Mouse (Mus musculus) kidney, adult 9 months (tissue): ENCODE results near the gene Ogfod3.

Experiments
- DNase-seq: peaks from one replicate; pipeline ENCODE4 v3.0.0; 2022

The Ogfod3 gene

GRCm38 (mm10) chr11:121198622-121199021 lies 5.9 kb downstream of the Ogfod3 start:
- DNase-seq, result no peak

- DNase-seq, result no peak
Measured at GRCm38 (mm10) chr11:121193415-121193814, 11.1 kb downstream of the Ogfod3 start.

- DNase-seq, result no peak
Measured at GRCm38 (mm10) chr11:121192742-121193141, 11.8 kb downstream of the Ogfod3 start.

GRCm38 (mm10) chr11:121189681-121190080 lies 14.8 kb downstream of the Ogfod3 start:
- peak; percentile 69 for DNase-seq

- peak; percentile 53 for DNase-seq
Measured at GRCm38 (mm10) chr11:121176285-121177270, 27.9 kb downstream of the Ogfod3 start.

- DNase-seq, result no peak
Measured at GRCm38 (mm10) chr11:121174234-121174633, 30.3 kb downstream of the Ogfod3 start.

- DNase-seq, result no peak
Measured at GRCm38 (mm10) chr11:121173203-121173602, 31.3 kb downstream of the Ogfod3 start.

GRCm38 (mm10) chr11:121163751-121164150 lies 40.8 kb downstream of the Ogfod3 start:
- no peak for DNase-seq

- DNase-seq, result no peak
Measured at GRCm38 (mm10) chr11:121160636-121161346, 43.7 kb downstream of the Ogfod3 start.

- no peak for DNase-seq
Measured at GRCm38 (mm10) chr11:121159971-121160370, 44.5 kb downstream of the Ogfod3 start, which contains the start of gene Uts2r. TSS of gene Uts2r (plus strand) at chr11:121160271.

- no peak for DNase-seq
Measured at GRCm38 (mm10) chr11:121156411-121156891, 48.1 kb downstream of the Ogfod3 start.

- no peak for DNase-seq
Measured at GRCm38 (mm10) chr11:121154203-121154602, 50.3 kb downstream of the Ogfod3 start.

GRCm38 (mm10) chr11:121148193-121148592 lies 56.3 kb downstream of the Ogfod3 start:
- DNase-seq, result no peak

GRCm38 (mm10) chr11:121145865-121146264 lies 58.6 kb downstream of the Ogfod3 start, which contains the start of gene Tex19.1:
TSS of gene Tex19.1 (plus strand) at chr11:121146143.
- no peak for DNase-seq

- DNase-seq, result no peak
Measured at GRCm38 (mm10) chr11:121143325-121144015, 61.0 kb downstream of the Ogfod3 start.

GRCm38 (mm10) chr11:121138732-121139131 lies 65.8 kb downstream of the Ogfod3 start:
- peak; percentile 41 for DNase-seq

GRCm38 (mm10) chr11:121137682-121138081 lies 66.8 kb downstream of the Ogfod3 start:
- no peak for DNase-seq

GRCm38 (mm10) chr11:121134600-121134999 lies 69.9 kb downstream of the Ogfod3 start:
- DNase-seq, result no peak

GRCm38 (mm10) chr11:121129616-121130015 lies 74.9 kb downstream of the Ogfod3 start:
- no peak for DNase-seq
